Mouse (Mus musculus) right cerebral cortex, postnatal 10 days (tissue): Measurements from ENCODE around the gene Olfr477.
"Not testable (repeated sequence)": the region's sequence is repeated elsewhere in the genome, so short reads cannot be mapped to it uniquely, and the experiment has no call there.

Experiments used
- DNase-seq, 2 experiments: peaks; one replicate each; pipeline ENCODE4 v3.0.0; 2021; ENCODE audit warnings: low spot score in 2 of 2

The Olfr477 gene

GRCm38 (mm10) chr7:107986393-107986792, at the start of gene Olfr477:
Gene Olfr477 (plus strand): TSS chr7:107986693.
- DNase-seq = no peak

GRCm38 (mm10) chr7:107952539-107952938, 34.0 kb upstream of the Olfr477 start:
- not testable (repeated sequence) for DNase-seq

GRCm38 (mm10) chr7:107954343-107954742, 32.1 kb upstream of the Olfr477 start, which contains the start of gene Olfr474:
Gene Olfr474 (plus strand): TSS chr7:107954643.
- DNase-seq = no peak

- DNase-seq = no peak
These were observed 22.0 kb upstream of the Olfr477 start, which contains the start of gene Olfr476 for GRCm38 (mm10) chr7:107964503-107964902. Gene Olfr476 (plus strand): TSS chr7:107964803.

GRCm38 (mm10) chr7:108014256-108014655, 27.8 kb downstream of the Olfr477 start:
- not testable (repeated sequence) for DNase-seq

GRCm38 (mm10) chr7:108033889-108034288, 47.4 kb downstream of the Olfr477 start, which contains the start of gene Olfr478:
Gene Olfr478 (minus strand): TSS chr7:108033989.
- no peak for DNase-seq
